Mouse (Mus musculus) small intestine, adult 2 months (tissue): ENCODE data around the gene Ntrk3. TPM values are rescaled to one million over a fixed set of nuclear protein-coding genes. Genes with fewer than 3 reads are reported as not detected.

ENCODE experiments used
- H3K27ac ChIP-seq: fragments of 200-500 bp; 2 replicates; pipeline ENCODE4 v1.5.1; 2012; ENCODE audit warnings: low read depth, low read length, control low read depth, inconsistent platforms; ENCODE audit not compliant: insufficient read depth
- H3K27me3 ChIP-seq: fragments of 200-500 bp; 2 replicates; pipeline ENCODE4 v1.6.1; 2012; ENCODE audit warnings: mild to moderate bottlenecking, moderate library complexity, low read length, inconsistent platforms; ENCODE audit not compliant: control insufficient read depth, insufficient read depth
- H3K36me3 ChIP-seq: fragments of 200-500 bp; 2 replicates; pipeline ENCODE4 v1.6.1; 2012; ENCODE audit warnings: mild to moderate bottlenecking, low read length, control low read depth, inconsistent platforms; ENCODE audit not compliant: control insufficient read depth, insufficient read depth
- H3K4me1 ChIP-seq: fragments of 200-500 bp; 2 replicates; pipeline ENCODE4 v1.6.1; 2012; ENCODE audit warnings: low read length, inconsistent platforms, mixed read lengths; ENCODE audit not compliant: control insufficient read depth, insufficient read depth, insufficient read length
- H3K4me3 ChIP-seq: fragments of 200-500 bp; 2 replicates; pipeline ENCODE4 v1.5.1; 2012; ENCODE audit warnings: low read depth, mild to moderate bottlenecking, control low read depth, inconsistent platforms, low read length, moderate library complexity
- CTCF ChIP-seq: fragments of 200-500 bp; IDR thresholded peaks from 2 replicates; pipeline ENCODE4 v1.5.1; 2012; ENCODE audit warnings: low read depth, mild to moderate bottlenecking, control low read depth, inconsistent platforms, low read length, moderate library complexity, mixed read lengths; ENCODE audit not compliant: insufficient replicate concordance, insufficient read length; ENCODE audit errors: extremely low read depth
- POLR2A ChIP-seq: fragments of 200-500 bp; IDR thresholded peaks from 2 replicates; pipeline ENCODE4 v1.6.1; 2012; ENCODE audit warnings: low read depth, mild to moderate bottlenecking, control low read depth, inconsistent platforms, low read length, moderate library complexity
- WGBS: fragments of 180-500 bp; shearing (Covaris S2); methylation state at CpG from one replicate; pipeline ENCODE4 v1.1.7; 2018; 5-methylcytosine and 5-hydroxymethylcytosine counted together
- polyA plus RNA-seq: library from polyadenylated mRNA; depleted of rRNA; stranded (reverse); fragments of >200 nt; gene quantifications from 2 replicates; pipeline ENCODE4 v1.2.3, GENCODE M21; 2012

Gene Ntrk3
- polyA plus RNA-seq, 1 experiment = 0.61 TPM

DNA sequence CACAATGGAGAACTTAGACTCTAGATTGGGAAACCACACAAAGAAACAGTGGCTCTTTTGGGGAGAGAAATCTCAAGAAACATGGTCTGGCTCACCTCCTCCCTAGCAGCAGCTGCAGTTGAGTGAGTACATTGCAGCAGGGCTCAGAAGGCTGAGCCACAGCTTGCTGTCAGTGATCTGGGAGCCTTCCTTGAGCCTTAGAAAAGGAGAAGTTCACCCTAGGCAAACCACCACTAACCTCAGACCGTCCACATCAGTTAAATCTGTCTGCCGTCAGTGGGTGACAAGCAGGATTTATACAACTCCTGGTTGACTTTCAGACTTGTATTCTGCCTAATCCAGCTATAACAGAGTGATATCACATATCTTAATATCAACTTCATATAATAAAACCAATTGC, 325.6 kb downstream of the Ntrk3 start:
- no peaks in the 10 kb centered on the region for H3K27me3 ChIP-seq
- no peak for TF ChIP-seq POLR2A
- TF ChIP-seq CTCF = no peak
- WGBS = 76% methylated on average over 2 of the region's 2 CpGs

GRCm38 (mm10) chr7:78409970-78410369, 327.8 kb downstream of the Ntrk3 start:
- WGBS = 69% methylated on average over 5 of the region's 5 CpGs
- H3K4me3 ChIP-seq = no peak overlapping the region
- TF ChIP-seq CTCF = no peak
- no peaks in the 10 kb centered on the region for H3K27me3 ChIP-seq
- H3K36me3 ChIP-seq = no peaks in the 10 kb centered on the region
- no peaks in the 10 kb centered on the region for H3K4me1 ChIP-seq
- H3K27ac ChIP-seq = no peak overlapping the region

More for the DNA sequence above, 325.6 kb downstream of the Ntrk3 start:
- no peak overlapping the region for H3K27ac ChIP-seq
- no peaks in the 10 kb centered on the region for H3K36me3 ChIP-seq
- no peaks in the 10 kb centered on the region for H3K4me1 ChIP-seq
- H3K4me3 ChIP-seq = no peak overlapping the region

DNA sequence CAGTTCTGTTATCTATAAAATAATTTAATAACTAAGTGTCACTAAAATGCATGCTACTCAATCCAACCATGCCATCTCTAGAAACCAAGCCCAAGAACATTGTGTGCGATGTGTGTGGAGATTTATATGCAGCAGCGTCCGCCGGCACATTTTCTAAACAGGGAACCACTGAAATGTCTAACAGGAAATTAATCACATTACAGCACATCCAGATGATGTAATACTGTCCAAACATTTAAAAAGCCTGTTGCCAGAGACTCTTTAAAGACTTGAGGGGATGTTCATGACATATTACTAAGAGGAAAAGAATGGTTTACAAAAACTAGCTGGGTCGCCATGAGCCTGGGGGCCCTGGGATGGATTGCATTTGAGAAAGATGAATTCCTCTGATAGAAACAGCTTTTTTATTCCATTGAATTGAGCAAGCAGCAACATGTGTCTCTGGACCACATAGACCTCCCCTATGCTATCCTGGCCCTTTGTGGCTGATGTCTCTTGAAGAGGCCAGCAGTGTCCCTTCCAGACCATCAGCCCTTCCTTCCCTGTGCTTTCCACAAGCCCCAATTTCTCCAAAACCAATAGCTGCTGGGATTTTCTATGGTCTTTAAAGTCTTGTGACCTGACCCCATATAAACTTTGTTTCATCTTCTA, 331.0 kb downstream of the Ntrk3 start:
- H3K4me3 ChIP-seq = no peak overlapping the region
- no peaks in the 10 kb centered on the region for H3K27me3 ChIP-seq
- no peaks in the 10 kb centered on the region for H3K36me3 ChIP-seq
- no peaks in the 10 kb centered on the region for H3K4me1 ChIP-seq
- TF ChIP-seq CTCF (no peak), POLR2A (no peak)
- WGBS = 71% methylated on average over 5 of the region's 5 CpGs
- no peak overlapping the region for H3K27ac ChIP-seq

DNA sequence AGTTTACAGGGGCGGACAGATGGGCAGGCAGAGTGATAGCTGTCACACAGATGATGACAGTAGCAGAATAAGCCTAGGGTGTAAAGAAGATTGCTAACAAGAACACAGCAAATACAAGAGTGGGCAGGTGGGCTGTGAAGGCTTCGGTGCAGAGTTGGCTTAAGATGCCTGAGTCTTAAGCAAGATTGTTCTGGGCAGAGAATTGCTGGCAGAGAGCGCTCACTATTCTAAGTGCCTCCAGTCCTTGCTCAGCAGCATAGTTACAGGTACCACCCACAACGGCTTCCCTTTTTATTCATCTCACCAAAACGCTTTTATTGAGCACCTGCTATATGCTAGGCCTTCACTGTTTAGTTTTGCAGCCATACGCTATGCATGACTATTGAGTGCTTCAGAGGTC, 333.3 kb downstream of the Ntrk3 start:
- no peaks in the 10 kb centered on the region for H3K27me3 ChIP-seq
- no peak overlapping the region for H3K27ac ChIP-seq
- no peak for TF ChIP-seq CTCF
- no peaks in the 10 kb centered on the region for H3K36me3 ChIP-seq
- 94% methylated on average over 6 of the region's 6 CpGs for WGBS
- H3K4me3 ChIP-seq = no peak overlapping the region
- no peaks in the 10 kb centered on the region for H3K4me1 ChIP-seq

DNA sequence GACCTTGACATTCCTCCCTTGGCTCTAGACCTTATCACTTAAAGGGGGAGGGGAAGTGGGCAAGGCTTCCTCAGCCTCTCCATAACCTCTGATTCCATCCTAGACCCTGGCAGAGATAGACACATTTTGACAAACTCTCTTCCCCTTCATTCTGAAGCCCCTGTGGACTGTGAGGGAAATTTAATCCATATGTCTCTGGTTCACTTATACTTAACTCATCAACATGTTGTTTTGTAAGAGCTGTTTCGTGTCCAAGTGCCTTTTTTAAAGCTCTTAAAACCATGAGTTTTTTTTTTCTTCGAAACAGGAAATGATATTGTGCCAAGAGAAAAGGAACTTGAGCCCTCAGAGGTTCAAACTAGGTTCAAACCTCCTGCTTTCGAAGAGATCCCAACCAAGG, 335.3 kb downstream of the Ntrk3 start:
- no peak for TF ChIP-seq CTCF
- no peak for TF ChIP-seq POLR2A
- Histone ChIP-seq H3K27ac (no peak overlapping the region), H3K4me1 (no peaks in the 10 kb centered on the region), H3K27me3 (no peaks in the 10 kb centered on the region), H3K4me3 (no peak overlapping the region), H3K36me3 (no peaks in the 10 kb centered on the region)
- 48% methylated on average over 3 of the region's 3 CpGs for WGBS

DNA sequence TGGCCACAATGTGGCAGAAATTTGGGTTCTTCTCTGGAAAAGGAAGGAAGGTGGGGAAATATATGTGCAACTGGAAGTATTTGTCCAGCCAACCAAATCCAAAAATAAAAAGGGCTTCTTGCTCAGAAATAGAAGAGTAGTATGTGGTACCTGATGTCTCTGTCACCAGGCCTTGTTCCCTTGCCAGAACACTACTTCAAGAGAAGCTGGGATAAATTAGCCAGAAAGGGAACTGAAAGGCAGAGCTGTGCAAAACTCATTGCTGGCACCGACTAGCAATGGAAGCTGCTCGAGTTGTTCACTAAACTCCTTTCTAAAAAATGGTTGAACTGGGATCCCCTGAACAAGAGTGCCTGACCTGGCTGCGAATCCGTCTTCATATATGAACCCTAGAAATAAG, 337.6 kb downstream of the Ntrk3 start:
- no peak overlapping the region for H3K4me3 ChIP-seq
- 80% methylated on average over 4 of the region's 4 CpGs for WGBS
- no peaks in the 10 kb centered on the region for H3K36me3 ChIP-seq
- H3K4me1 ChIP-seq = no peaks in the 10 kb centered on the region
- H3K27me3 ChIP-seq = no peaks in the 10 kb centered on the region
- TF ChIP-seq CTCF (no peak), POLR2A (no peak)
- no peak overlapping the region for H3K27ac ChIP-seq

DNA sequence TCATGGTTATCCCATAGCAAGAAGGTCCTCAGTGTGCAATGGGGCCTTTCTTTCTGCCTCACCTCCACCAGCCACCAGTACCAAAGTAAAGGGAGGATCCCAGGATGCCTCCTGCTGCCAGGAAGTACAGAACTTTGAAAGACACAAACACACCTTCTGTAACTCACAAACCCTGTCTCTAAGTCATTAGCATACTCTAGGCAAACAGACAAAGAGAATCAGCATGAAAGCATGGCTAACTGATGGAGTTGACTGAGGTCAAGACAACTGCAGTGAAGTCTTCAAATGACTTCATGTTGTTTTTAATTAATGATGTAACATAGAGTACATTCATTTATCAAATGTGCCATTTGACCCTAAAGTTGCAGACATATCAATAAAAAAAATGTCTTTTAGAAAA, 339.4 kb downstream of the Ntrk3 start:
- Histone ChIP-seq H3K36me3 (no peaks in the 10 kb centered on the region), H3K4me3 (no peak overlapping the region), H3K27ac (no peak overlapping the region), H3K27me3 (no peaks in the 10 kb centered on the region), H3K4me1 (no peaks in the 10 kb centered on the region)
- TF ChIP-seq POLR2A (no peak), CTCF (no peak)

- Histone ChIP-seq H3K27me3 (no peaks in the 10 kb centered on the region), H3K27ac (no peak overlapping the region), H3K4me3 (no peak overlapping the region), H3K4me1 (no peaks in the 10 kb centered on the region), H3K36me3 (no peaks in the 10 kb centered on the region)
- WGBS = 85% methylated on average over 4 of the region's 4 CpGs
- TF ChIP-seq POLR2A (no peak), CTCF (no peak)
Measured at GRCm38 (mm10) chr7:78397215-78397614, 340.6 kb downstream of the Ntrk3 start.
